Mouse (Mus musculus) kidney, adult 2 months (tissue): ENCODE data around the gene Pde3a.

Experiments used
- CTCF ChIP-seq: fragments of 200-500 bp; conservative IDR thresholded peaks from 2 replicates; pipeline ENCODE4 v1.5.1; 2011; ENCODE audit warnings: low read depth, mild to moderate bottlenecking, control low read depth, low read length, moderate library complexity, mixed read lengths; ENCODE audit not compliant: insufficient read depth, insufficient read length
- POLR2A ChIP-seq: fragments of 200-500 bp; IDR thresholded peaks from one replicate; pipeline ENCODE4 v1.6.1; 2011; ENCODE audit warnings: low read depth, low read length, control low read depth

- TF ChIP-seq CTCF (no peak), POLR2A (no peak)
Observed at GRCm38 (mm10) chr6:141268871-141269270, 19.8 kb downstream of the Pde3a start.
